Mouse (Mus musculus) testis, adult 2 months (tissue): Measurements from ENCODE around the gene Ifna16.

ENCODE experiments used
- CTCF ChIP-seq: fragments of 200-500 bp; IDR thresholded peaks from 2 replicates; pipeline ENCODE4 v1.5.1; 2012; ENCODE audit warnings: low read depth, mild to moderate bottlenecking, inconsistent platforms, low read length, moderate library complexity; ENCODE audit not compliant: control insufficient read depth, insufficient read depth, insufficient replicate concordance
- POLR2A ChIP-seq: fragments of 200-500 bp; IDR thresholded peaks from 2 replicates; pipeline ENCODE4 v1.6.1; 2012; ENCODE audit warnings: low read depth, mild to moderate bottlenecking, inconsistent platforms, low read length, moderate library complexity; ENCODE audit not compliant: control insufficient read depth

GRCm38 (mm10) chr4:88699301-88699700 is 22.6 kb upstream of the Ifna16 start:
- TF ChIP-seq POLR2A (no peak), CTCF (no peak)
